Mouse (Mus musculus): ENCODE measurements around the gene Camk2d.

Camk2d gene

GRCm38 (mm10) chr3:126611624-126612023 is 15.5 kb downstream of the Camk2d start:
- no peak for ATAC-seq (ENCODE audit: insufficient number of reproducible peaks, low FRiP score, low TSS enrichment)

DNA sequence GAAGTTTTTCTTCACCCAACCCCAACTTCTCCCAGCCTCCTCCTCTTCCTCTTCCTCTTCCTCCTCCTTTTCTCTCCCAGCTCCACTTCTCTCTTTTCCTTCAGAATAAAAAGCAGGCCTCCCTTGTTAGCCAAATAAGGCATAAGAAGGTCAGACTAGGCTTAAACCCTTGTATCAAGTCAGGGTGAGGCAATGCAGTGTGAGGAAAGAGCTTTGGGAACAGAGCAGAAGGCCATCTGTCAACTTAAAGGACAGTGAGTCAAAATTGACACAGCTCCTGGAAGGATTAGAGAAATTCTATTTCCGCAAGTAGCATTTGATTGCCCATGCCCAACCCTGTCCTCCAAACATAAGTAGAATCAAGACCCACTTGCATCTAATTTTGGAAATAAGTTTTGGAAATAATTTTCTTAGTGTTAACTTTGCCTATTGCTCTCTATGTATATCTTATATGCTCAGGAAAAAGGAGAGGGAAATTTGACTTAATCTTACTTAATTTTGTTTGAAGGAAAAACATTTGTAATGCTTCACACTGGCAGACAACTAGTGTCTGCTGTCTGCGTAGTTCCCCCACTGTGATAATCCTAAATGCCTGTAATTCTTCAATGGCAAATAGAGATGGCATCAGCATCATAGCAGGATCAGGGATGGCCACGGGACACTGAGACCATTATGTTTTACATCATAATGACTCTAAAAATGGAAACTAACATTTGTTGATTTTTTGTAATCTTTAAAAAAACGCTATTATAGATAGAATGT is 16.8 kb downstream of the Camk2d start:
- ATAC-seq (ENCODE audit: insufficient number of reproducible peaks, low FRiP score, low TSS enrichment): peak; percentile 80; the same call in 1 of the 2 replicates

- no peak for ATAC-seq (ENCODE audit: insufficient number of reproducible peaks, low FRiP score, low TSS enrichment)
These were observed 17.5 kb downstream of the Camk2d start for GRCm38 (mm10) chr3:126613510-126614128.

- no peak for ATAC-seq (ENCODE audit: insufficient number of reproducible peaks, low FRiP score, low TSS enrichment)
These were observed 19.2 kb downstream of the Camk2d start for GRCm38 (mm10) chr3:126615306-126615705.

- ATAC-seq (ENCODE audit: insufficient number of reproducible peaks, low FRiP score, low TSS enrichment): no peak
These were observed 24.1 kb downstream of the Camk2d start for GRCm38 (mm10) chr3:126620152-126620551.

GRCm38 (mm10) chr3:126622509-126622908 is 26.4 kb downstream of the Camk2d start:
- no peak for ATAC-seq (ENCODE audit: insufficient number of reproducible peaks, low FRiP score, low TSS enrichment)

- no peak for ATAC-seq (ENCODE audit: insufficient number of reproducible peaks, low FRiP score, low TSS enrichment)
These were observed 29.1 kb downstream of the Camk2d start for GRCm38 (mm10) chr3:126624994-126625763.

DNA sequence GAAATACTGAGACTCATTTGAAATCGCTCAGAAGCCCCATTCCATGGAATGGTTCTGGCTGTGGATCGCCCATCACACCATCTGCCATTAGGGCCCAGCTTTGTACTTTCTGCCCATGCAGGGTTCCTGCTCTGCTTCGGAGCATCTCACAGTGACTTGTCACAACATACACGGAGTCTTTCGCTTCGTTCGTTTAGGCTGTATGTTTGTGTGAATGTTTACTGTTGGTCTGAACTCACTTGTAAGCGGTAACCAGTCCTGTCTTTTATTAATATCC is 29.6 kb downstream of the Camk2d start:
- 0 out of 2 replicates have a peak, but pooled peaks have one; percentile 29 for ATAC-seq (ENCODE audit: insufficient number of reproducible peaks, low FRiP score, low TSS enrichment)

GRCm38 (mm10) chr3:126627968-126628367 is 31.9 kb downstream of the Camk2d start:
- ATAC-seq (ENCODE audit: insufficient number of reproducible peaks, low FRiP score, low TSS enrichment): no peak

DNA sequence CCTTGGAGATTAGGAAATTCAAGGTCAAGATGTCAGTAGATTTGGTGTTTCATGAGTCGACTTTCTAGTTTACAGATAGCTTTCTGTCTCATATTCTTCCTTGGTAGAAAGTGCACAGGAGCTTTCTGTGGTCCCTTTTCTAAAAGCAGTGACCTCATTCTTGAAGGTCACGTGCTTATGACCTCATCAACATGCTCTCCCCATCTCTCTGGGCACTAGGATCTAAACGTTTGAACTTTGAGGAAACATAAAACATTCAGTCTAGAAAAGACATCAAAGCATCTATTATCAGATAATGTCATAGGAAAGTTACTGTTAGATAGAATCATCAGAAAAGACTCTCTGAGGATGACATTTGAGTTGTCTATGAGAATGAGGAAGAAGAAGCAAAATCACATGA is 32.3 kb downstream of the Camk2d start:
- no peak for ATAC-seq (ENCODE audit: insufficient number of reproducible peaks, low FRiP score, low TSS enrichment)

DNA sequence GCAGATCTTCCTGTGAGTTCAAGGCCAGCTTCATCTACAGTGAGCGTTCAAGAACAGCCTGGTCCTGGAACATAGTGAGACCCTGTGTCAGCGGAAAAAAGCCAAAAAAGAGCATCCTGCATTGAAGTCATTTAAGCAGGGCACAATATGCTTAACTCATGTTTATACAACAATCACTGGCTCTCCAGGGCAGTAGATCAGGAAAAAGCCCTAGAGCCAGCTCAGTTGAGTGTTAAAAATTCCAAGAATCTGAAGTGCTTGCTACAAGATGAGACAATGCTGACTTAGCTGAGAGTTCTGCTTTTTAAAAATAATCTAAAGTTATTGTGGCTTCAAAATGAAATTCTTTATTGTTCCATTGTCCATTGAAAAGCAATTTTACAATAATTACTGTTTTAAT is 32.9 kb downstream of the Camk2d start:
- ATAC-seq (ENCODE audit: insufficient number of reproducible peaks, low FRiP score, low TSS enrichment): no peak

DNA sequence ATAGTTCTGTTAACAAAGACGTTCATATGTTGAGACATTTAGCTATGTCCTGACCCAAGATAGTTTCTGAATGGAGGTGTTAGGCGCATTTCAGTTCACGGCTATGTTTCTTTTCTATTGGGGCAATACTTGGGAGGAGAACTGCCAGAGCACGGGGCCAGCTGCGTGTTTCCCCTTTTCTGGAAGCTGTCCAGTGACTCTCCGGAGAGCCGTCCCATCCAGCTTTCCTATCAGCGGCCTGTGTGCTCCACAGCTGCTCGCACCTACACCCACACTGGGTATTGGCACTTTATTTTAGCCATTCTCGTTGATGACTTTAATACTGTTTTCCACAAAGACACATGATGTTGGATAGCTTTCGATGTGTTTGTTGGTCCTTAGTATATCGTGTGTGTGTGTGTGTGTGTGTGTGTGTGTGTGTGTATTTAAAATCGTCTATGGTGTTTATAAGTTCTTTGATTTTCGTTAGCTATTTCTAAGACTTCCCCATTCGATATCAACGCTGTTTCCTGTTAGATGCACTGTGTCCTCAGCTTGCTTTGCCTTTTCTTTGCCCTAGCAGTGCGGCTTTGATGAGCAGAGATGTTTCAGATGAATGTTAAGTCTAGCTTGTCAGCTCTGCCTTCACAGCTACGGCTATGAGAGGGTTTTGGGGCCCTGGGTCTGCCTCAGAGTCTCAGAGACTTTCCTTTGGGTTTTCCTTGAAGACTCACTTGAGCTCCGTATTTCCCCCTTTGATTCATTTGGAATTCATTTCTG is 34.2 kb downstream of the Camk2d start:
- ATAC-seq (ENCODE audit: insufficient number of reproducible peaks, low FRiP score, low TSS enrichment): no peak

DNA sequence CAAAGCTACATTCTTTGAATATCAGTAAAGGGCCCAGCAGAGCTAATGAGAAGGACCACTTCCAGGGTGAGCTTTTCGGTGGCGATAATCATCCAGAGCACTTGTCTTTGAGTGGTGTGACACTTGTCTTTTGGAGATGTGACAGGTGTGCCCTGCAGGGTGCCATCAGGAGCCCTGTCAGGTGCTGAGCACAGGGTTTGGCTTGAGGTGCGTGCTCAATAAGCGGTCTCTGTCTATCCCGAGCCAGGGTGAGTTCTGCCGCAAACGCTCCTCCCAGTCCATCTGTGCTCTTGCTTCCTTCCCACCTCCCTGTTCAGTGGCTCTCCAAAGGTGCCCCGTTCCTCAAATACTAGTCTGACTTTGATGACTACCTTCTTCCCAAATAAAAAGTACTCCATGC is 35.5 kb downstream of the Camk2d start:
- ATAC-seq (ENCODE audit: insufficient number of reproducible peaks, low FRiP score, low TSS enrichment): peak; percentile 95

DNA sequence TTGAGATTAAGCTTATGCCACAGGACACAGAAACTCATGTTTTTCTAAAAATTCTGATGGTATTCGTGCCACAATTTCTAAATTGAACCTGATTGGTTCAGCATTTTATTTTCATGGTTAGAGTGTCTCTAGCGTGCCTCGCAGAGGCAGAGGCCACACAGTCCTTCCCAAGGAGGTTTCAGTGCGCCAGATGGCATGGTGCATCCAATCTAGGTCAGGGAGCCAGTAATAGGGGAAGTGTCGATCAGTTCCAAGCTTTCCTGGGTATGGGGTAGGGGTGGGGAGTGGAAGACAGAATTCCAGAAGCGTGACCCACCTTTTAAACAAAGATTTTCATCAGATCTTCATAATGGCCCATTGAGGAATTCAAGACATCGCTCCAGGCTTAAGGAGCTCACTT is 36.5 kb downstream of the Camk2d start:
- ATAC-seq (ENCODE audit: insufficient number of reproducible peaks, low FRiP score, low TSS enrichment): peak; percentile 92

DNA sequence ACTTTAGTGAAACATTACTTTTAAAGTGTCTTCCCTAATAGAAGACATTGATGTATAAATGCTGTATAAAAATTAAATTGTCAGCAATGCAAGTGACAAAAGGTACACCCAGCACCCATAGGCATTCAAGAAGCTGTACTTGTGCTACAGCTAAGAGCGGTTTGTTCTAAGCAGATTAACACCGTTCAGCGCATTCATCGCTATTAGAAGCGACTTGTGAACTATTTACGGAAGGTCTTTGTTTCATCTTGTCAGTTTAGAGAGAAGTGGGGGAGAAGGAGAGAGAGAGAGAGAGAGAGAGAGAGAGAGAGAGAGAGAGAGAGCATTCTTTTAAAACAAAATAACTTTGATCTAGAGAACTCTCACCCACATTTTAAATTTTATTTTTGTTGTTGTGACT is 38.1 kb downstream of the Camk2d start:
- ATAC-seq (ENCODE audit: insufficient number of reproducible peaks, low FRiP score, low TSS enrichment): no peak

GRCm38 (mm10) chr3:126638259-126638658 is 42.2 kb downstream of the Camk2d start:
- ATAC-seq (ENCODE audit: insufficient number of reproducible peaks, low FRiP score, low TSS enrichment): no peak

GRCm38 (mm10) chr3:126639098-126639513 is 43.0 kb downstream of the Camk2d start:
- ATAC-seq (ENCODE audit: insufficient number of reproducible peaks, low FRiP score, low TSS enrichment): no peak

DNA sequence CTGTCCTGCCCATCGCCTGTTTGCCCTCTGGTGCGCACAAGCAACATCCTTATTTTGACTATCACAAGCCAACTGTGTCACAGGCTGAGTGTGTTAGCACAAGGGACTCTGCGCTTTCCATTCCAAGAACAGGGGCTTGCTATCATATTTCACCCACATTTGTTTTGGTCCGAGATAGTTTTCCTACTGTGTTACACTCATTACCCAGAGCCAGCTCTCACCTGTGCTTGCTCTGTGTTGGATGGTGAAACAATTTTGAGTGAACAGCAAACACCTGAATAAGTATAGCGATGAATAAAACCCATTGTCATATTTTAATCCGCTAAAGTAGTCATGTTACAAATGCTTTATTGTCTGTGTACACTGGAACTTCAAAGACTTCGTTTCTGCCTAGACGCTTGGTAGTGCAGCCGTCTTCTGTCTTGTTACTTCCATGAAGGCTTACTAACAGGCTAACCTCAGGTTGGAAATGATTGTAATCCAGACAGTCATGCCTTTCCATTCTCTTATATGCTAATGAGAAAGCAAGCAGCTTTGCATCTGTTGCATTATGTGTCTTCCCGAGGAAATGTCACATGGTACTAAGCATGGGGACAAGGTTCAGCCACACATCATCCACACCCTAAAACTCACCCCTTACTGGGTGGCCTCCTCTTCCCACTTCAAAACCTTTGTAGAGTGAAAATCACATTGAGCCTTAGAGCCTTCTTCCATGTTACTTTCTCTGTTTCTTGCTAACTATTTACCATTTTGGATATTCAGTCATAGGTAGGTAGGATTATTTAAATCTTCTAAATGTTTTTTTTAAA is 44.5 kb downstream of the Camk2d start:
- ATAC-seq (ENCODE audit: insufficient number of reproducible peaks, low FRiP score, low TSS enrichment): no peak

DNA sequence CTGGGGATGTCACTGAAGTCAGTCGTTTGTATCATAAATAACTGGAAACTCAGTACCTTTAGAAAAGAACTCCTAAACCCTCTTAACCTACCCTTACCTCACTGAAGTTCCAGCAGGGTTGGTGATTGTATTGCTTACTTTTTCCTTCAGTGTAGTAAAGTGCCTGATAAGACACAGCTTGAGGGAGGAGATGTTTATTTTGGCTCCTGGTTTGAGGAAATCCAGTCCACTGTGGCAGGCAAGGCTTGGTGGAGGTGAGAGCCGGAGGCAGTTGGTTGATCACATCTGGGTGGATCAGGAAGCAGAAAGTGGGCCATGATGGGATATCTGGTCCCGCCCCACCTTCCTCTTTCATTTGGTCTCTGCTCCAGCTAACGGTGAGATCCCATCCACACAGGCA is 45.3 kb downstream of the Camk2d start:
- ATAC-seq (ENCODE audit: insufficient number of reproducible peaks, low FRiP score, low TSS enrichment): no peak

Measured in cerebellum, adult (tissue).